Mouse (Mus musculus): ENCODE data around the gene Prg2.
A peak's percentile ranks its signal among the peaks of the same experiment; 100 is the strongest.

Gene Prg2

GRCm38 (mm10) chr2:84961901-84962300, 18.4 kb upstream of the Prg2 start:
- DNase-seq (ENCODE audit: low read depth, low spot score) = no peak

DNA sequence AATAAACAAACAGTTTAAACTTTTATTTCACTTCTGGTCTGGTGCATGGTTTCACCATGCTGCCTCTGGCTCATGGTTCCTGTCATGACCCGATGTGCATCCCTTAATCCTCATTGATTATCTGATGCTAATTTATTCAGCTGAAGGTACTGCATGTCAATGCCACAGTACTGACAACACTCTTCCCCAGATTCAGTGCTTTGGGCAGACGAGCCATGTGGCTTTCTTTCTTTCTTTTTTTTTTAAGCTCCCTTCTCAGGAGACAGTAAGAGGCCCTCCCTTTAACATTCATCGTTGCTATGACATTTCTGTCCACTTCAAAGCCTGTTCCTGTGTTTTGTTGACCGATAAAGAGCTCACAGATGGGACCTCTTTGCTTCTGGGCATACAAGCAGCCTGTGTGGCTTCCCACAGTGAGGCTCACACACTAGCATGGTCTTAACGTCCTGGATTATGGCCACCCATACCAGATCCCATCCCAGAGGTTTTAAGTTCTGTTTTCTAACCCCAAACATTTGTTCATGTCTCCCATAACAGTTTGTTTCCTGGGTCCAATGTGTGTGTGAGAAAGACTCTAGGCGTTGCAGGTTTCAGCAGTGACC, 17.3 kb upstream of the Prg2 start:
- no peak for DNase-seq (ENCODE audit: low read depth, low spot score)

DNA sequence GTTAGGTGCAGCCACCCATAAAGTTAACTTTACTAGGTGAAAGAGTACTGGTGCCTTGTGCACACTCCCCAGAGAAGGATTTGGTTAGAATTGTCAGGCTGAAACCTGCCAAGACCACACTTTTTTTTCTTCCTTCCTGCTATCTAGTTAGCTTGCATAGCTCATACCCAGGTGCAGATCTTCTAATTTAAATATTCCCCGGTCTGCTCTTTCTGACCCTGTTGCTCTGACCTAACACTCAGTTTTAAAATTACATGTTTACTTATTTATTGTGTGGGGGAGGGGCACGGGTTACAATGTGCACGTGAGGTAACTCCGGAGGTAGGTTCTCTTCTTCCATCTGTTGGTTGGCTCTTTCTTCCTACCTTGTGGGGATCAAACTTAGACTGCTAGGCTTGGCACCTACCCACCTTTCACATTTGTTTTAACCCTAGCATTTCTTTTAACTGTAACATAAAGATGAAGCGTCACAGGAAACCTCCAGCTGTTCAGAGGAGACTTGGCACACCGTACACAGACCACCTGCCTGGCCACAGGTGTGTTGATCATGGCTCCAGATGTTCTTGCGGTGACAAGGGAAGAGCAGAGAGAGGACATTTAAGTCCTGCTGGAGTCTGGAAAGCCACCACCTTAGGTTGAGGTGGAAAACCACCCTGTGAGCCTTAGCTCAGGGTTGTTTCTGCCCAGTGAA, 16.0 kb upstream of the Prg2 start:
- no peak for DNase-seq (ENCODE audit: low read depth, low spot score)

DNA sequence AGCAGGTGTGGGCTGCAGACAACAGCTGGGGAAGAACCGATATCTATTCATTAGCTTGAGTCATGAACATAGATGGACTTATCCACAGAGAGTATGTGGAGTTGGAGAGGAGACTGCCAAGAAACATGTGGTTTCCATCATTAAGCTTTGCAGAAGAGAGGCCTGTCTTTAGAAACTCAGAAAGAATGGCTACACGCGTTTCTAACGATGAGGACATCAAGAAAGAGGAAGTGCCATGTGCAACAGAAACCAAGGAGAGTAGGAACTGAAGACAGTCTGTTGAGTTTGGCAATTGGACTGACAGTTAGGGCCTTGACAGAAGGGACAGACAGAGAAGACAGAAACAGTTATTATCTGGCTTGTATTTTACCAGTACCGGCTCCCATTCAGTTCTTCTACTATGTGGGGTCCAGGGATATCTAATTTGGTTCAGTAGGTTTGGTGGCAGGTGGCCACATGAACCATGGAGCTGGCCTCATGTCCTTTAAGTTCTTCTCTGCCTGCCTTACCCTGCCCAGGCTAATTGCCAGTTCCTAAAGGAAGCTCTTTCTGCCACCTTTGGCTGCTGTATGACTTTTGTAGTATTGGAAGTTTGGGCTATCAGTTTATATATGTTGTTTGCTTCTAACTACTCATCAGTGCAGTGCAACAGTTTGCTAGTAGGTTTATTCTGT, 12.8 kb upstream of the Prg2 start:
- DNase-seq (ENCODE audit: low read depth, low spot score) = no peak

DNA sequence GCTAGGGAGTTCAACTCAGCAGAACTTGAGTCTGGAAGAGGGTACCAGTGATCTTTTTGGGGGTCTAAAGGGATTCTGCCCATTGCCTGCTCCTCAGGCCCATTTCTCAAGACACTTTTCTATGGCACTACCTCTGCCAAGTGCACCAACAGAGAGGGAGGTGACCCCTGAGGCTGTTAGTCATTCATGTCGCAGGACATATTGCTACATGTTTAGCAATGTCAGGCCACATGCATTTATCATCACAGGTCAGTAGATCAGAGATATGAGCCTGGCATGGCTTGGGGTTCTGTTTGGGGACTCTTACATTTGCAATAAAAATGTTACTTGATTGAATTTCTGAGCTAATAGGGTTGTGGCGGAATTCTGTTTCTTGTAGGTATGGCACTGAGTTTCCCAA, 4.7 kb upstream of the Prg2 start:
- DNase-seq (ENCODE audit: low read depth, low spot score) = no peak

- no peak for DNase-seq (ENCODE audit: low read depth, low spot score)
Observed at GRCm38 (mm10) chr2:84987930-84988329, 7.7 kb downstream of the Prg2 start, which contains the start of gene Prg3. TSS of gene Prg3 (plus strand) at chr2:84988215.

- no peak for DNase-seq (ENCODE audit: low read depth, low spot score)
Observed at GRCm38 (mm10) chr2:84996376-84996775, 16.1 kb downstream of the Prg2 start.

- DNase-seq (ENCODE audit: low read depth, low spot score) = no peak
Observed at GRCm38 (mm10) chr2:84999486-85000181, 19.4 kb downstream of the Prg2 start.

- no peak for DNase-seq (ENCODE audit: low read depth, low spot score)
Observed at GRCm38 (mm10) chr2:85001497-85001896, 21.2 kb downstream of the Prg2 start.

DNA sequence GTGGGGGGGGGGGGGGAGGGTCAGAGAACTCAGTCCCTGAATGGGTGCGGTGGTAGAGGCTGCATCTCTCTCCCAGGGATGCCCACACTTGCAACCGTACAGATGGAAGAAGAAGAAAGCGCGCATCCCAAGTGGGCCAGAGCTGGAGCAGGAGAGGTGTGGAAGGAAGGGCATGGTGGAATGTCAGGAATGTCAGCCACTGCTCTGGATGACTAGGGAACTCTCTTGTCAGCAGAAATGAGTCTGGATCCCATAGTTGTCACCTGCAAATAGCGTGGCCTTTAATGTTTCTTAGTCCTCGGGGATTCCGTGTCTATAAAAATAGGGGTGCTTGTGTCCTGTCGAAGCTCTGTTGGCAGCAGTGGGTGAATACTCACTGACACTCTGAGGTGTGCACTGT, 22.3 kb downstream of the Prg2 start:
- DNase-seq (ENCODE audit: low read depth, low spot score) = peak; percentile 68

- no peak for DNase-seq (ENCODE audit: low read depth, low spot score)
Observed at GRCm38 (mm10) chr2:85004341-85004740, 24.1 kb downstream of the Prg2 start.

DNA sequence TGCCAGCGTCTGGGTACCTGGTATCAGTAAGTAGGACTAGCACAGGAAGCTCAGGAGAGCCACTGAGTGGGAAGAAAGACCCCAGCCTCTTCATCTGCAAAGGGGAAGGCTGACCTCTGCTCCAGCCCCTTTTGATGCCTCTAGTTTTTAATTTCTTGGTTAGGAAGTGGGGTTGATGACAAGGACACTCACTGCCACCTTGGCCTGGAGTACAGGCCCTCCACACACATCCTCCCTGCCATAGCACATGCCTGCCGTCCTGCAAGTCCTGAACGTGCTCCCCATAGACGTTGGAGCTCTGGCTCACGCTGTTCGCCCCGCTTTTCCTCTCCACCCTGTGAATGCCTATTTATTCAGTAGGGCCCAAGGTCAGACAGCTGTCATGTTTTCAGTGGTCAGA, 26.3 kb downstream of the Prg2 start:
- no peak for DNase-seq (ENCODE audit: low read depth, low spot score)

- peak; percentile 58 for DNase-seq (ENCODE audit: low read depth, low spot score)
Observed at GRCm38 (mm10) chr2:85007729-85008128, 27.5 kb downstream of the Prg2 start.

- DNase-seq (ENCODE audit: low read depth, low spot score) = no peak
Observed at GRCm38 (mm10) chr2:85009212-85009611, 29.0 kb downstream of the Prg2 start.

DNA sequence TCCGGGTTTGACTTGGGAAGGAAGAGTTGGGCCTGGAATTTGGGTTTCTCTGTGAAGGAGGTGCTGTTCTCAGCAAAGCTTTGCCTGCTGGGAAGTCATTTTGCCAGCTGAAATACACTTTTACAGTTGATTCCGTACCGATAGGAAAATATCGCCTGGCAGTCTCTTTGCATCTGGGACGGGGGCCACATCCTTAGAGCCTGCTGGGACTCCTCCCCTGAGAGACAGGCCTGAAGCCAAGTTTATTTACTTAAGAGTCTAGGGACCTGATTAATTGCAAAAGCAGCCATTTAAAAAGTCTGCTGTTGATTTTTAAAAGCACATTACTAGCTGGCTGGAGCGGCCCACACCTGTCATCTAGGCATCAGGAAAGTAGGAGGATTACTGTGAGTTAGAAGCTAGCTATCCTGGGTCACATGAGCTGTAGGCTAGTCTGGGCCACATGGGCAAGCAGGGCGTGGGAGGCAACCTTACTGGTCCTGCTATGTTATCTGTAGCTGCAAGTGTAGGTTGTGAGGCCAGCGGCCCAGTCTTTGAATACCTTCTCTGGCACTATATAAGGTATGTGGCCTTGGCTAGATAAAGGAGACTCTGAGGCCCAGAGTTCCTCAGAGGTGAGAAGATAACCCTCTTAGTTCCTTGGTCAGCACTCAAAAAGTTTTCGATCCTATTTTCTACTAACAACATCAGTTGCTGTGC, 31.8 kb downstream of the Prg2 start:
- no peak for DNase-seq (ENCODE audit: low read depth, low spot score)

DNA sequence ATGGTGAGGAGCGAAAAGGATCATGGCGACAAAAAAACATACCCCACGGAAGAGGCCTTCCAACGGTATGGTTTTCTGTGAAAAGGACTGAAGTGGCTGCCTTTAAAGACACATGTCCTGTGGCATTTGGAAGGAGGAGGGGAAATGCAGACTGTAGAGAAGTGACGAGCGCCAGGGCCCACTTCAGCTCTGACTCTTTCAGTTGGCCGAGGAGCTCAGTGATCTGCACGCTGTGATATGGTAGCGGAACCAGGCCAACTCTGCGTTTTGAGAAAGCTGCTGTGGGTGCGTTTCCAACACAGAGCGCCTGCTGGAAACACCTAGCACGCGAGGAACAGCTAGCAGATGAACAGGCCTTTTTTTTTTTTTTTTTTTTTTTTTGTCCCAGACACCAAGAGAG, 32.4 kb downstream of the Prg2 start:
- no peak for DNase-seq (ENCODE audit: low read depth, low spot score)

- DNase-seq (ENCODE audit: low read depth, low spot score) = no peak
Observed at GRCm38 (mm10) chr2:85013826-85014587, 33.7 kb downstream of the Prg2 start.

DNA sequence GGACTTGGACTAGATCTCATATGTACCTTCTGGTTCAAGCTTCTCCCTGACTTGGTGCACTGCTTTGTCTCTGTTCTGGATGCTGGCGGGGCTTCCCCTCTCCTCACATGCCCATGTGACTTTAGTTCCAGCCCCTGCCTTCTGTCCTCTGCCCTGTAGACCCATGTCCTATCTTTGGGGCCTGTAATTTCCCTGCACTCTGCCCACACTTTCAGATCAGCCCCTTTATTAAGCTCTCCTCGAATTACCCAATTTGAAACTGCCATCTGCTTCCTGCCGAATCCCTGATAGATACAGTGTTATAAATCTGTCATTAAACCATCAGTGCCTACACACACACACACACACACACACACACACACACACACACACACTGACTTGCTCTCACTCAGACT, 34.3 kb downstream of the Prg2 start:
- no peak for DNase-seq (ENCODE audit: low read depth, low spot score)

DNA sequence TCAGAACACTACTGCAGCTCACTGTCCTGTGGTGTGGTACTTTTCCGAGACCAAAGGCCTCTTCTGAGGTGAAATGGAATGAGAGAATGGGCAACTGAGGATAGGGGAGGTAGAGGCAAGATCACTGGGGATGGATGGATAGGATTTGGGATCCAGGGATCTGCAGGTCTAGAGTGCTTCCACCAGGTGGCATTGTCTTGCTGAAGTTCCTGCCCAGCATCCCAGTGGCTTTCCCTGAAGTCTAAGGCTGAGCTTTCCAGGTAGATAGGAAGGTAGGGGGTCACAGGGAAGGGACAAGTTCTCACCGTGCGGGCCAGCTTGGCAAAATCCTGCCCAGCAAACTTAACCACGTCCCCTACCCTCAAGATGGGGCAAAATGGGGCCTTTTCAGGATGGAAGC, 41.8 kb downstream of the Prg2 start:
- peak; percentile 56 for DNase-seq (ENCODE audit: low read depth, low spot score)

DNA sequence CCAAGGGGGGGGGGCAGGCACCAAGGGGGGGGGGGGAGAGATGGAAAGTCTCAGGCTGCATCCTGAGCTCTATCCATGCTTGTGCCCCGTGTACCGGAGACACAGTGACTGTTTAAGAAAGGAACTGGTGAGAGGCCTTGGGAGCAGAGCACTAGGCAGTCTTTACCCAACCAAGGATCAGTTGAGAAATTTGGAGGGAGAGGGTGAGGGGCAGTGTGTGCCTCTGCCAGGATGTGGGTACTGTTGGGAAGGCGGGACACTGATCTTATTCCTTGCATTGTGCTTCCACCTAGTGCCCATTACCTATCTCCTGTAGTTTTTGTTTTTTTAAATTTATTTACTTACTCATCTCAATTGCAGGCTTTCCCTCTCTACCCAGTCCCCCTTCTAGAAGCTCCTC, 45.9 kb downstream of the Prg2 start:
- DNase-seq (ENCODE audit: low read depth, low spot score) = no peak

DNA sequence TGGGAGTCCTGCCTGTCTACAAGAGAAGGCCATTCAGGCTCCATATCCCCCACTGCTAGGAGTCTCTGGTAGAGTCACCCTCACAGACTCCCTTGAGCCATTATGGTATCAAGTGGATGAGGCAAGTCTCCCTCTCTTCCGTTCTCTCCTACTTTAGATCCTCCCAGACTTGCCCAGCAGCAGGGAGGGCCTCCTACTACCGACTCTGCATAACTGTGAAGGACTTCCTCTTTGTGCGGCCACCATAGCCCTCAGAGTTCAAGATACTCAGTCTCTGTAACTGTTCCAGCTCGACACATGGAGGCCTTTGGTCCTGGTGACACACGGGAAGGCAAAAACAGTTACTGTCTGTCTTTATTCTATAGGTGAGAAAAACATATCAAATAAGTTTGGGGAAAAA, 47.0 kb downstream of the Prg2 start:
- no peak for DNase-seq (ENCODE audit: low read depth, low spot score)
